Comparison of ENCODE assay signal across 9 mouse cellular contexts in the genomic region with DNA sequence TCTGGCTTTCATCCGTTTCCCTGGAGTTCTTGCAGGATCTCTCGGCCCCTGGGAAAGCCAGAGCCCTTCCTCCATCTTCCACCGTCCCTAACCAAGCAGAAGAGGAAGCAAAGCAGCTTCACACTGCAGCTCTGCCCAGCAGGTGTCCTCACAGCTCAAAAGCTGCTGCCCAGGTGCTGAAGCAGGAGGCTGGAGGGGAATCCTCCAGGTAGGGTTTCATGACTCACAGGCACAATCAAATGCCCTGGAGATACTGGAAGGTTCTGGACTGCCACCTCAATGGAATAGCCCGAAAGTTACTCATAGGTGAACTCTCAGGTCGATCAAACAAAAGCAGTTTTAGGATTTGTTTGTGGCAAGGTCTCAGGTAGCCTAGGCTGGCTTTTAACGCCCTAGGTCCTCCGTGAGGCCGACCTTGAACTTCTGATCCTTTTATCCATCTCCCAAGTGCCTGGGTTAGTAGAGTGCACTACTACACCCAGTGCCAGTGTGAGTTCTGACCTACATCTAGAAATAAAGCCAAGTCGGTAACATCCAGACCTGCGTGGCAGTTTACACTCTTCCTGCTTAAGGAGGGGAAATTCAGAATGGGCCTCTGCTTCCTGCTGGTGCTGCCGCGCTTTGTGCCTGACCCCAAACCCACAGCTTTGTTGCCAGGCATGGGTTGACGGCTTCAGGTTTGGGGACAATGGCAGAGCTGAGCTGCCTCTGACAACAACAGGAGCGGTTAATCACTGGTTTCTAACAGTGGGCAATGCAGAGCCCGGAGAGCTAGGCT. TPM values are rescaled to one million over a fixed set of nuclear protein-coding genes. Genes with fewer than 3 reads are reported as not detected.
DNase-seq lines count a peak whose midpoint lies in the region; ATAC-seq and TF ChIP-seq lines count a peak whose summit lies in the region.
"Had no signal": no experiment of that assay in that cellular context is flagged by ENCODE, and none has a peak within 500 bp of the region (broad histone marks: within the 10 kb centered on the region; RNA-seq: fewer than 3 reads in every experiment).

No protein-coding gene starts in this region.

- H3K4me2 ChIP-seq in embryonic facial prominence, embryonic 13.5 days = no peak overlapping the region
- H3K4me2 ChIP-seq in liver, postnatal 0 days (ENCODE audit: low read depth, low read length) = no peak overlapping the region
- H3K4me2 ChIP-seq: embryonic facial prominence, embryonic 15.5 days had no signal

- no peak for DNase-seq in embryonic facial prominence, embryonic 10.5 days (ENCODE audit: low spot score)
- DNase-seq in retina, embryonic 14.5 days (ENCODE audit: low spot score) = peak; percentile 32
- no peak for DNase-seq in retina, postnatal 1 day
- peak; percentile 33 for DNase-seq in liver, postnatal 0 days
- peak; percentile 76 for DNase-seq in thymus, postnatal 14 days
- DNase-seq in layer of hippocampus, postnatal 25 days (ENCODE audit: extremely low spot score in 1 of 2, low spot score in 1 of 2) = no peak

- 36% methylated on average over 15 of the region's 15 CpGs for WGBS in embryonic facial prominence, embryonic 13.5 days
- WGBS in embryonic facial prominence, embryonic 10.5 days = 42% methylated on average over 15 of the region's 15 CpGs
- 29% methylated on average over 15 of the region's 15 CpGs for WGBS in liver, postnatal 0 days (ENCODE audit: insufficient replicate concordance)

- TF ChIP-seq CTCF in liver, postnatal 0 days (IDR thresholded peaks at IDR 0.05; ENCODE audit: low read depth) = peak; percentile 72

- H3K27ac ChIP-seq in embryonic facial prominence, embryonic 13.5 days = no peak overlapping the region
- no peak overlapping the region for H3K27ac ChIP-seq in embryonic facial prominence, embryonic 10.5 days (replicated peaks)
- H3K27ac ChIP-seq in liver, postnatal 0 days (ENCODE audit: low read depth) = no peak overlapping the region

- TF ChIP-seq EP300 in liver, postnatal 0 days (IDR thresholded peaks at IDR 0.05; ENCODE audit: low read depth) = no peak

- H3K4me3 ChIP-seq in embryonic facial prominence, embryonic 13.5 days = no peak overlapping the region
- H3K4me3 ChIP-seq in embryonic facial prominence, embryonic 10.5 days = no peak overlapping the region
- H3K4me3 ChIP-seq in liver, postnatal 0 days (ENCODE audit: low read depth, low read length) = no peak overlapping the region
- H3K4me3 ChIP-seq: embryonic facial prominence, embryonic 15.5 days had no signal

- peaks cover 18% of the 10 kb centered on the region for H3K4me1 ChIP-seq in embryonic facial prominence, embryonic 13.5 days
- H3K4me1 ChIP-seq in embryonic facial prominence, embryonic 10.5 days = peaks cover 27% of the 10 kb centered on the region
- no peaks in the 10 kb centered on the region for H3K4me1 ChIP-seq in liver, postnatal 0 days (ENCODE audit: insufficient read depth)

- H3K9ac ChIP-seq in embryonic facial prominence, embryonic 13.5 days = peak overlapping the region; percentile 36; the same call in 1 of the 2 replicates
- H3K9ac ChIP-seq in liver, postnatal 0 days (replicated peaks) = no peak overlapping the region
- H3K9ac ChIP-seq: embryonic facial prominence, embryonic 15.5 days had no signal

- H3K27me3 ChIP-seq in embryonic facial prominence, embryonic 13.5 days = 0 out of 2 replicates have a peak, but pooled peaks cover 3% of the 10 kb centered on the region
- H3K27me3 ChIP-seq in embryonic facial prominence, embryonic 10.5 days (replicated peaks; ENCODE audit: low read depth, poor library complexity, severe bottlenecking) = peaks cover 33% of the 10 kb centered on the region
- H3K27me3 ChIP-seq in liver, postnatal 0 days (ENCODE audit: insufficient read depth, low read length) = no peaks in the 10 kb centered on the region
- H3K27me3 ChIP-seq: embryonic facial prominence, embryonic 15.5 days had no signal

- H3K36me3 ChIP-seq in embryonic facial prominence, embryonic 13.5 days = no peaks in the 10 kb centered on the region
- no peaks in the 10 kb centered on the region for H3K36me3 ChIP-seq in embryonic facial prominence, embryonic 10.5 days (replicated peaks)
- no peaks in the 10 kb centered on the region for H3K36me3 ChIP-seq in liver, postnatal 0 days (replicated peaks; ENCODE audit: insufficient read depth, low read length)
- H3K36me3 ChIP-seq: embryonic facial prominence, embryonic 15.5 days had no signal

- ATAC-seq in embryonic facial prominence, embryonic 13.5 days (ENCODE audit: insufficient number of reproducible peaks, insufficient read depth, low FRiP score, low TSS enrichment, low read depth) = no peak
- peak; percentile 31 for ATAC-seq in liver, postnatal 0 days
- ATAC-seq in cerebellum, adult (ENCODE audit: insufficient number of reproducible peaks, low FRiP score, low TSS enrichment) = no peak

- no peaks in the 10 kb centered on the region for H3K9me3 ChIP-seq in embryonic facial prominence, embryonic 13.5 days
- no peaks in the 10 kb centered on the region for H3K9me3 ChIP-seq in embryonic facial prominence, embryonic 10.5 days
- H3K9me3 ChIP-seq in liver, postnatal 0 days (ENCODE audit: low read length) = no peaks in the 10 kb centered on the region
- H3K9me3 ChIP-seq: embryonic facial prominence, embryonic 15.5 days had no signal

RNA-seq across cellular contexts. Expression of gene Slc12a7, which starts 16.0 kb away (rescaled TPM):
- 21.5 and 24.9 TPM in 2 replicates for polyA plus RNA-seq in embryonic facial prominence, embryonic 13.5 days (2015; fragmentation: Nextera tagmentation; extraction: Ambion mirVana)
- polyA plus RNA-seq in embryonic facial prominence, embryonic 10.5 days (2016; fragmentation: Nextera tagmentation; extraction: Ambion mirVana) = 53.5 and 55.8 TPM in 2 replicates
- 6.5 and 7.0 TPM in 2 replicates for polyA plus RNA-seq in liver, postnatal 0 days (2015; fragmentation: Nextera tagmentation; extraction: Ambion mirVana)
- 1 to 10 TPM; 4.5 to 5.0 TPM for total RNA-seq in layer of hippocampus, postnatal 25 days (2021)

RNA-seq across cellular contexts. Expression of gene Slc6a19, which starts 44.2 kb away (rescaled TPM):
- polyA plus RNA-seq in embryonic facial prominence, embryonic 13.5 days (2015; fragmentation: Nextera tagmentation; extraction: Ambion mirVana) = 0.51 TPM in 1 of 2 replicates, not detected in the other
- 0.08 and 0.34 TPM in 2 replicates for polyA plus RNA-seq in embryonic facial prominence, embryonic 10.5 days (2016; fragmentation: Nextera tagmentation; extraction: Ambion mirVana)
- polyA plus RNA-seq in liver, postnatal 0 days (2015; fragmentation: Nextera tagmentation; extraction: Ambion mirVana) = 1.3 and 1.4 TPM in 2 replicates
- total RNA-seq in layer of hippocampus, postnatal 25 days (2021) = under 1 TPM; 0.09 to 0.37 TPM

Comparison
In these comparisons a context has a peak if more than half of its experiments do, and no peak if none do; other contexts are left out.
1. DNase-seq: peak in retina, embryonic 14.5 days (single experiment), liver, postnatal 0 days (single experiment) and thymus, postnatal 14 days (single experiment); none in embryonic facial prominence, embryonic 10.5 days (single experiment), retina, postnatal 1 day (single experiment) and layer of hippocampus, postnatal 25 days (0 of 2).